Mouse (Mus musculus): ENCODE data around the gene Mycbpap. TPM values are rescaled to one million over a fixed set of nuclear protein-coding genes. Genes with fewer than 3 reads are reported as not detected.

Gene Mycbpap
- polyA plus RNA-seq, 1 experiment from 2014 or later: 0.13 TPM

DNA sequence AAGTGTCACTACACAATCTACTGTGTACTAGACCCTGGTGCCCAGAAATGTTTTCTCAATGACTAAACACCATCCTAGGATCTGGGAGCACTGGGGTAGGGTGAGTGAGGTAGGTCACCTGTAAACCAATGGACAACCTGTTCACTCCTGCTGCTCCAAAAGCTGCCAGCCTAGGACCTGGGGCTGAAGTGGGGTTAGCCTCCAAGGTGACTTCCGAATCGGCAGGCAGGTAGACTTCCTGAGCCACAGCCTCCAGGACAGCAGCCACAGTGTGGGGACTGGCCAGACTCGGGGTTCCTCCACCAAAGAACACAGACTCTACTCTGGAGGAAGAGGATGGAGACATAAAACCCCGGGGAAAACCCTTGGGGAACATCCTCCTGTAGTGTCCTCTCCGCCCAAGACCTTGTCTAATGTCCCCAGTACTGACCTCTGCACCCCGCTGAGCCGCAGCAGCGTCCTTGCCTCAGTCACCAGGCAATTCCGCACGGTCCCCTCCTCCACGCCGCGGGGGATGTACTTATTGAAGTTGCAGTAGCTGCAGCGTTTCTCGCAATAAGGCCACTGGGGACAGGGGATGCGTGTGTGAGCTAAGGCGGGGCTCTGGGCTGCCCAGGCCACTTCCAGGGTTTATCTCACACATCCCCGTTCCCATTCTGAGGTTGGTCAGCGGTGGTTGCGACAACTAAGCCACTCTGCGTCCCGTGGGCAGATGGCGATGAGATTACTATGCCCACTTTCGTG lies 26.7 kb upstream of the Mycbpap start:
- DNase-seq (peak; percentile 48), ATAC-seq (peak; percentile 40)
- no peaks in the 10 kb centered on the region for H3K36me3 ChIP-seq (replicated peaks; ENCODE audit: insufficient read depth, low read length)
- H3K9ac ChIP-seq (replicated peaks): peak overlapping the region; percentile 69
- WGBS (ENCODE audit: insufficient replicate concordance): 7% methylated on average over 24 of the region's 24 CpGs
- no peaks in the 10 kb centered on the region for H3K9me3 ChIP-seq (ENCODE audit: low read length)
- TF ChIP-seq EP300 (IDR thresholded peaks at IDR 0.05; ENCODE audit: low read depth) (no peak), CTCF (IDR thresholded peaks at IDR 0.05; ENCODE audit: low read depth) (no peak)
- H3K4me2 ChIP-seq (ENCODE audit: low read depth, low read length): peak overlapping the region; percentile 88
- H3K27ac ChIP-seq (ENCODE audit: low read depth): peak overlapping the region; percentile 81; the same call in 1 of the 2 replicates
- H3K4me1 ChIP-seq (ENCODE audit: insufficient read depth): peaks cover 10% of the 10 kb centered on the region
- no peaks in the 10 kb centered on the region for H3K27me3 ChIP-seq (ENCODE audit: insufficient read depth, low read length)
- peak overlapping the region; percentile 65 for H3K4me3 ChIP-seq (ENCODE audit: low read depth, low read length)

DNA sequence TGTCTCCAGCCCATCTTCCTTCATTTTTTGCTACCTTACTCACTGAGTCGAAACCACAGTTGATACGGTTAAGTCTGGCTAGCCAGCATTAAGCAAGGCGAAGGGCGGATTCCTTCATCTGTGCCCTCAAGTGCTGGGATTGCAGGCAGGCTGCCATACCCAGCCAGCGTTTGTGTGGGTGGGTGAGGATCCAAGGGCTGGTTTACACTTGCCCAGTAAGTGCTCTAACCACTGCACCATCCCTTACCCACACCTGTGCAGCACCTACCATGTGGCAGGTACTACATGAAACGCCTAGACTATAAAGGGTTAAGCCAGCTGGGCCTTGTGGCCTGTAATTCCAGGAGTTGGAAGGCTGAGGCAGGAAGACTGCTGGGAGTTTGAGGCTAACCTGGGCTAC lies 25.7 kb upstream of the Mycbpap start:
- H3K9me3 ChIP-seq (ENCODE audit: low read length): no peaks in the 10 kb centered on the region
- H3K27ac ChIP-seq (ENCODE audit: low read depth): no peak overlapping the region
- no peak overlapping the region for H3K4me3 ChIP-seq (ENCODE audit: low read depth, low read length)
- TF ChIP-seq CTCF (IDR thresholded peaks at IDR 0.05; ENCODE audit: low read depth): no peak
- TF ChIP-seq EP300 (IDR thresholded peaks at IDR 0.05; ENCODE audit: low read depth): no peak
- WGBS (ENCODE audit: insufficient replicate concordance): 87% methylated on average over 6 of the region's 6 CpGs
- no peak overlapping the region for H3K4me2 ChIP-seq (ENCODE audit: low read depth, low read length)
- H3K27me3 ChIP-seq (ENCODE audit: insufficient read depth, low read length): no peaks in the 10 kb centered on the region
- H3K36me3 ChIP-seq (replicated peaks; ENCODE audit: insufficient read depth, low read length): no peaks in the 10 kb centered on the region
- DNase-seq (no peak), ATAC-seq (no peak)
- H3K9ac ChIP-seq (replicated peaks): no peak overlapping the region
- H3K4me1 ChIP-seq (ENCODE audit: insufficient read depth): peaks cover 10% of the 10 kb centered on the region

DNA sequence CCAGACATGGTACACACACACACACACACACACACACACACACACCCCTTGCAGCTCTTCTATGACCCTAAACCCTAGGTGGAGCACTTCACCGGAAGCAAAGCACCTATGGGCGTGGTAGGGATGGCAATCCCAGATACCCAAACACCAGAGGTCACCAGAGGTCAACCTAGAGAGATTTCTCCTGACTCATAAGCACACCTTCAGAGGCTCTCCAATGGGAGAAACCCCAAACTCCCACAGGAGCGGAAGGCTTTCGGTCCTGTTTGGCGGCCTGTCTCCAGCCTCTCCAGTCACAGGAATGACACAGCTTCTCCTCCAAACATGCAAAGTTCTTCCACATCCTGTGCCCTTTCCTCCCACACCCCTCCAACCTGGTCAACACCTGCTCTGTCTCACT lies 24.8 kb upstream of the Mycbpap start:
- no peaks in the 10 kb centered on the region for H3K27me3 ChIP-seq (ENCODE audit: insufficient read depth, low read length)
- ATAC-seq (no peak), DNase-seq (no peak)
- peaks cover 10% of the 10 kb centered on the region for H3K4me1 ChIP-seq (ENCODE audit: insufficient read depth)
- no peaks in the 10 kb centered on the region for H3K36me3 ChIP-seq (replicated peaks; ENCODE audit: insufficient read depth, low read length)
- TF ChIP-seq CTCF (IDR thresholded peaks at IDR 0.05; ENCODE audit: low read depth): no peak
- no peak for TF ChIP-seq EP300 (IDR thresholded peaks at IDR 0.05; ENCODE audit: low read depth)
- H3K9me3 ChIP-seq (ENCODE audit: low read length): no peaks in the 10 kb centered on the region
- no peak overlapping the region for H3K4me3 ChIP-seq (ENCODE audit: low read depth, low read length)
- no peak overlapping the region for H3K4me2 ChIP-seq (ENCODE audit: low read depth, low read length)
- WGBS (ENCODE audit: insufficient replicate concordance): 86% methylated on average over 5 of the region's 5 CpGs
- H3K27ac ChIP-seq (ENCODE audit: low read depth): no peak overlapping the region
- H3K9ac ChIP-seq (replicated peaks): no peak overlapping the region

DNA sequence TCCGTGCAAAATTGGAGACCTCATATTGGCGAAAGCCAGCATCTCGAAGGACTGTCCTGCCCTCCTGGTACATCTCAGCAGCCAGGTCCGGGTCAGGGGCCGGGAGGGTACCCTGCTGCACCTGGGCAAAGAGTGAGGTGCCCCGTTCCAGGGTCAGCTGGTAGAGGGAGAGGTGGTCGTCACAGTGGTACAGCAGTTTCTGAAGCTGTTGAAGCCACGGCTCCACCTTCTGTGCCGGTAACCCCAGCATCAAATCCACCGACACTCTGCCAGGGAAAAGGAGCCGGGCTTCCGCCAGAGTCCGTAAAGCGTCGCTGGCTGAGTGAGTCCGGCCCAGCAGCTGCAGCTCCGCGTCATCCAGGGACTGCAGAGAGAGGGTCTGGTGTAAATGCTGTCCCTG lies 22.9 kb upstream of the Mycbpap start:
- ATAC-seq (no peak), DNase-seq (no peak)
- Histone ChIP-seq H3K4me2 (ENCODE audit: low read depth, low read length) (no peak overlapping the region), H3K27me3 (ENCODE audit: insufficient read depth, low read length) (no peaks in the 10 kb centered on the region), H3K4me1 (ENCODE audit: insufficient read depth) (peaks cover 7% of the 10 kb centered on the region), H3K9ac (replicated peaks) (no peak overlapping the region), H3K36me3 (replicated peaks; ENCODE audit: insufficient read depth, low read length) (no peaks in the 10 kb centered on the region), H3K27ac (ENCODE audit: low read depth) (no peak overlapping the region), H3K9me3 (ENCODE audit: low read length) (no peaks in the 10 kb centered on the region), H3K4me3 (ENCODE audit: low read depth, low read length) (no peak overlapping the region)
- TF ChIP-seq CTCF (IDR thresholded peaks at IDR 0.05; ENCODE audit: low read depth): no peak
- 79% methylated on average over 18 of the region's 18 CpGs for WGBS (ENCODE audit: insufficient replicate concordance)

DNA sequence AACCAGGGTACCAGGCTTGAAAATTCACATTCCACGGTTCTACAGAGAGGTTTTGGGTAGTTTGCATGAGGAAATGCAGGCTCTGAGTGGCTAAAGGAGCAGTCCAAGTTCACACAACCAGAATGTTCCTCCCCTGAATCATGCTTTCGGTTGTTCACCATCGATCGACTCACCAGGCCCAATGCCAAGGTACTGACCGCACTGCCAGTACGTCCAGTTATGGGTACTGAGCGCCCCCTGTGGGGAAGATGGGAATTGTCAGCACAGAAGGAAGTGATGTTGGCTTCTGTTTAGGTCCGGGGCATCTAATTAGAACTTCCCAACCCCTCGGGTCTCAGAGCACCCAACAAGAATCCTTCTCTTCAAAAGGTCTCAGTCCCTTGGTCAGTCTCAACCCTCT lies 22.4 kb upstream of the Mycbpap start:
- no peak overlapping the region for H3K4me3 ChIP-seq (ENCODE audit: low read depth, low read length)
- no peaks in the 10 kb centered on the region for H3K9me3 ChIP-seq (ENCODE audit: low read length)
- no peak overlapping the region for H3K9ac ChIP-seq (replicated peaks)
- DNase-seq: peak; percentile 89
- H3K4me1 ChIP-seq (ENCODE audit: insufficient read depth): peaks cover 6% of the 10 kb centered on the region
- WGBS (ENCODE audit: insufficient replicate concordance): 42% methylated on average over 9 of the region's 9 CpGs
- no peak overlapping the region for H3K4me2 ChIP-seq (ENCODE audit: low read depth, low read length)
- TF ChIP-seq CTCF (IDR thresholded peaks at IDR 0.05; ENCODE audit: low read depth) (peak; percentile 86), EP300 (IDR thresholded peaks at IDR 0.05; ENCODE audit: low read depth) (no peak)
- H3K27ac ChIP-seq (ENCODE audit: low read depth): no peak overlapping the region
- H3K36me3 ChIP-seq (replicated peaks; ENCODE audit: insufficient read depth, low read length): no peaks in the 10 kb centered on the region
- ATAC-seq: peak; percentile 61
- no peaks in the 10 kb centered on the region for H3K27me3 ChIP-seq (ENCODE audit: insufficient read depth, low read length)

DNA sequence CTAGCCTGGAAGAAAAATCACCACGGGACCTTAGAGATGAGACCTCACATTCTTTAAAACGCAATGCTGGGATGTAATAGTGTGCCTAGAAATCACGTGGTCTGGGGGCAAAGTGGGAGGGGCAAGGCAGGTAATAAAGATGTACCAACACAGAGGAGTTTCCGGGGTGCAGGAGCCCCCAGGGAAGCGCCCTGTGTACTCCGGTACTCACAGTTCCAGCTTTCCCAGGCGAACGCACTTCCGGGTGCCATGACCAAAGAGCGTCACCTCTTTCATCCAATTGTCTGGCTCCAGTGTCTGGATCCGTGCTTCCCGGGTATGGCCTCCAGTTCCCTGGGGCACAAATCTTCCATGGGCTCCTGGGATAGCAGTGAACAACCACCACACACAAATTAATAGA lies 21.8 kb upstream of the Mycbpap start:
- Histone ChIP-seq H3K4me3 (ENCODE audit: low read depth, low read length) (no peak overlapping the region), H3K36me3 (replicated peaks; ENCODE audit: insufficient read depth, low read length) (no peaks in the 10 kb centered on the region), H3K9ac (replicated peaks) (no peak overlapping the region), H3K9me3 (ENCODE audit: low read length) (no peaks in the 10 kb centered on the region), H3K4me1 (ENCODE audit: insufficient read depth) (peaks cover 4% of the 10 kb centered on the region), H3K27me3 (ENCODE audit: insufficient read depth, low read length) (no peaks in the 10 kb centered on the region), H3K4me2 (ENCODE audit: low read depth, low read length) (no peak overlapping the region), H3K27ac (ENCODE audit: low read depth) (no peak overlapping the region)
- ATAC-seq: no peak
- WGBS (ENCODE audit: insufficient replicate concordance): 89% methylated on average over 12 of the region's 12 CpGs
- TF ChIP-seq CTCF (IDR thresholded peaks at IDR 0.05; ENCODE audit: low read depth) (no peak), EP300 (IDR thresholded peaks at IDR 0.05; ENCODE audit: low read depth) (no peak)
- DNase-seq: no peak

All from liver, postnatal 0 days (tissue).